Mouse (Mus musculus): Measurements from ENCODE around the gene Ptcd2. TPM values are rescaled to one million over a fixed set of nuclear protein-coding genes. Genes with fewer than 3 reads are reported as not detected.

The Ptcd2 gene
- total RNA-seq, 2 experiments from 2014 or later, result 31.7 to 33.5 TPM

Other genes starting within 250 kb of the Ptcd2 start
- 1 to 10 TPM; 4.3 to 4.7 TPM for gene Zfp366, start 159.9 kb downstream of the Ptcd2 start, total RNA-seq (2021)
- 10 to 100 TPM; 28.3 to 28.7 TPM for gene Mrps27, start 81 bp upstream of the Ptcd2 start, total RNA-seq (2021)
- 1,000 to 10,000 TPM; 1,564 to 1,697 TPM for gene Map1b, start 171.8 kb upstream of the Ptcd2 start, total RNA-seq (2021)